Mouse (Mus musculus): ENCODE data around the gene Otub2. TPM values are rescaled to one million over a fixed set of nuclear protein-coding genes. Genes with fewer than 3 reads are reported as not detected.
A peak's percentile ranks its signal among the peaks of the same experiment; 100 is the strongest.

Otub2 gene
- polyA plus RNA-seq, 1 experiment from 2014 or later, result 24.0 TPM

- Histone ChIP-seq H3K9me3 (no peaks in the 10 kb centered on the region), H3K4me1 (replicated peaks) (no peaks in the 10 kb centered on the region), H3K27me3 (no peaks in the 10 kb centered on the region), H3K27ac (replicated peaks) (no peak overlapping the region), H3K4me3 (no peak overlapping the region), H3K9ac (no peak overlapping the region), H3K4me2 (no peak overlapping the region), H3K36me3 (no peaks in the 10 kb centered on the region)
- WGBS, result 63% methylated on average over 5 of the region's 5 CpGs
- 0 out of 2 replicates have a peak, but pooled peaks have one; percentile 52 for ATAC-seq (ENCODE audit: low FRiP score, low read depth)
Observed at GRCm38 (mm10) chr12:103376124-103376523, 12.4 kb upstream of the Otub2 start.

GRCm38 (mm10) chr12:103376774-103377173 lies 11.7 kb upstream of the Otub2 start:
- no peaks in the 10 kb centered on the region for H3K9me3 ChIP-seq
- no peaks in the 10 kb centered on the region for H3K36me3 ChIP-seq
- H3K27me3 ChIP-seq, result no peaks in the 10 kb centered on the region
- no peaks in the 10 kb centered on the region for H3K4me1 ChIP-seq (replicated peaks)
- no peak for ATAC-seq (ENCODE audit: low FRiP score, low read depth)
- H3K9ac ChIP-seq, result no peak overlapping the region
- H3K27ac ChIP-seq (replicated peaks), result no peak overlapping the region
- 60% methylated on average over 4 of the region's 4 CpGs for WGBS
- no peak overlapping the region for H3K4me2 ChIP-seq
- no peak overlapping the region for H3K4me3 ChIP-seq

- WGBS, result 84% methylated on average over 4 of the region's 4 CpGs
- Histone ChIP-seq H3K36me3 (no peaks in the 10 kb centered on the region), H3K4me2 (no peak overlapping the region), H3K27me3 (no peaks in the 10 kb centered on the region), H3K9me3 (no peaks in the 10 kb centered on the region), H3K27ac (replicated peaks) (no peak overlapping the region), H3K4me3 (no peak overlapping the region), H3K9ac (no peak overlapping the region), H3K4me1 (replicated peaks) (no peaks in the 10 kb centered on the region)
- ATAC-seq (ENCODE audit: low FRiP score, low read depth), result no peak
Observed at GRCm38 (mm10) chr12:103380226-103380625, 8.3 kb upstream of the Otub2 start.

GRCm38 (mm10) chr12:103389348-103389727 lies 856 bp downstream of the Otub2 start:
- H3K9ac ChIP-seq, result peak overlapping the region; percentile 82
- 63% methylated on average over 2 of the region's 2 CpGs for WGBS
- peaks cover 19% of the 10 kb centered on the region for H3K4me1 ChIP-seq (replicated peaks)
- ATAC-seq (ENCODE audit: low FRiP score, low read depth), result no peak
- no peaks in the 10 kb centered on the region for H3K27me3 ChIP-seq
- H3K27ac ChIP-seq (replicated peaks), result no peak overlapping the region
- H3K4me3 ChIP-seq, result peak overlapping the region; percentile 73
- no peaks in the 10 kb centered on the region for H3K36me3 ChIP-seq
- H3K4me2 ChIP-seq, result peak overlapping the region; percentile 84
- H3K9me3 ChIP-seq, result no peaks in the 10 kb centered on the region

- H3K4me3 ChIP-seq, result no peak overlapping the region
- H3K36me3 ChIP-seq, result no peaks in the 10 kb centered on the region
- H3K27ac ChIP-seq (replicated peaks), result no peak overlapping the region
- H3K9me3 ChIP-seq, result no peaks in the 10 kb centered on the region
- WGBS, result 83% methylated on average over 4 of the region's 4 CpGs
- peaks cover 19% of the 10 kb centered on the region for H3K4me1 ChIP-seq (replicated peaks)
- H3K9ac ChIP-seq, result no peak overlapping the region
- no peak for ATAC-seq (ENCODE audit: low FRiP score, low read depth)
- peak overlapping the region; percentile 84 for H3K4me2 ChIP-seq
- no peaks in the 10 kb centered on the region for H3K27me3 ChIP-seq
Observed at GRCm38 (mm10) chr12:103389982-103390381, 1.5 kb downstream of the Otub2 start.

- Histone ChIP-seq H3K27ac (replicated peaks) (no peak overlapping the region), H3K4me1 (replicated peaks) (peaks cover 19% of the 10 kb centered on the region), H3K4me2 (no peak overlapping the region), H3K9me3 (no peaks in the 10 kb centered on the region), H3K27me3 (no peaks in the 10 kb centered on the region), H3K4me3 (no peak overlapping the region), H3K36me3 (no peaks in the 10 kb centered on the region), H3K9ac (no peak overlapping the region)
- WGBS, result 93% methylated on average over 7 of the region's 7 CpGs
- ATAC-seq (ENCODE audit: low FRiP score, low read depth), result no peak
Observed at GRCm38 (mm10) chr12:103391098-103391497, 2.6 kb downstream of the Otub2 start.

- H3K27me3 ChIP-seq, result no peaks in the 10 kb centered on the region
- no peaks in the 10 kb centered on the region for H3K36me3 ChIP-seq
- H3K9me3 ChIP-seq, result no peaks in the 10 kb centered on the region
- no peak overlapping the region for H3K4me2 ChIP-seq
- WGBS, result 54% methylated on average over 6 of the region's 6 CpGs
- no peak overlapping the region for H3K27ac ChIP-seq (replicated peaks)
- no peak overlapping the region for H3K4me3 ChIP-seq
- ATAC-seq (ENCODE audit: low FRiP score, low read depth), result no peak
- H3K9ac ChIP-seq, result no peak overlapping the region
- peaks cover 14% of the 10 kb centered on the region for H3K4me1 ChIP-seq (replicated peaks)
Observed at GRCm38 (mm10) chr12:103393528-103393927, 5.0 kb downstream of the Otub2 start.

GRCm38 (mm10) chr12:103395486-103396275 lies 7.2 kb downstream of the Otub2 start:
- no peak overlapping the region for H3K4me2 ChIP-seq
- no peaks in the 10 kb centered on the region for H3K27me3 ChIP-seq
- no peak for ATAC-seq (ENCODE audit: low FRiP score, low read depth)
- no peaks in the 10 kb centered on the region for H3K9me3 ChIP-seq
- no peaks in the 10 kb centered on the region for H3K4me1 ChIP-seq (replicated peaks)
- no peak overlapping the region for H3K9ac ChIP-seq
- no peak overlapping the region for H3K4me3 ChIP-seq
- 0 out of 2 replicates have a peak, but pooled peaks cover 1% of the 10 kb centered on the region for H3K36me3 ChIP-seq
- H3K27ac ChIP-seq (replicated peaks), result no peak overlapping the region
- WGBS, result 82% methylated on average over 12 of the region's 12 CpGs

- WGBS, result 81% methylated on average over 7 of the region's 7 CpGs
- no peaks in the 10 kb centered on the region for H3K9me3 ChIP-seq
Observed at GRCm38 (mm10) chr12:103396751-103397150, 8.3 kb downstream of the Otub2 start.

GRCm38 (mm10) chr12:103404131-103404530 lies 15.6 kb downstream of the Otub2 start:
- no peaks in the 10 kb centered on the region for H3K9me3 ChIP-seq
- no peaks in the 10 kb centered on the region for H3K4me1 ChIP-seq (replicated peaks)
- 0 out of 2 replicates have a peak, but pooled peaks have one; percentile 10 for ATAC-seq (ENCODE audit: low FRiP score, low read depth)
- H3K27ac ChIP-seq (replicated peaks), result no peak overlapping the region
- 90% methylated on average over 18 of the region's 18 CpGs for WGBS
- no peaks in the 10 kb centered on the region for H3K27me3 ChIP-seq
- H3K9ac ChIP-seq, result no peak overlapping the region
- peaks cover 42% of the 10 kb centered on the region for H3K36me3 ChIP-seq
- no peak overlapping the region for H3K4me2 ChIP-seq
- no peak overlapping the region for H3K4me3 ChIP-seq

More at GRCm38 (mm10) chr12:103396751-103397150, 8.3 kb downstream of the Otub2 start:
- no peak for ATAC-seq (ENCODE audit: low FRiP score, low read depth)
- Histone ChIP-seq H3K36me3 (0 out of 2 replicates have a peak, but pooled peaks cover 3% of the 10 kb centered on the region), H3K27me3 (no peaks in the 10 kb centered on the region), H3K4me1 (replicated peaks) (no peaks in the 10 kb centered on the region), H3K9ac (no peak overlapping the region), H3K27ac (replicated peaks) (no peak overlapping the region), H3K4me3 (no peak overlapping the region), H3K4me2 (no peak overlapping the region)

GRCm38 (mm10) chr12:103407720-103408119 lies 19.2 kb downstream of the Otub2 start, which contains the start of gene 9330161L09Rik:
TSS of gene 9330161L09Rik (minus strand) at chr12:103407820.
- Histone ChIP-seq H3K9ac (no peak within 1 kb of the TSS), H3K27me3 (no peaks in the 10 kb centered on the region), H3K4me1 (replicated peaks) (no peaks in the 10 kb centered on the region), H3K27ac (replicated peaks) (no peak within 1 kb of the TSS), H3K4me2 (no peak within 1 kb of the TSS), H3K4me3 (no peak within 1 kb of the TSS), H3K36me3 (peaks cover 73% of the 10 kb centered on the region), H3K9me3 (no peaks in the 10 kb centered on the region)
- no peak for ATAC-seq (ENCODE audit: low FRiP score, low read depth)
- WGBS, result over 99% methylated on average over 4 of the region's 4 CpGs

GRCm38 (mm10) chr12:103408144-103408543 lies 19.7 kb downstream of the Otub2 start:
- no peak overlapping the region for H3K27ac ChIP-seq (replicated peaks)
- H3K4me2 ChIP-seq, result no peak overlapping the region
- ATAC-seq (ENCODE audit: low FRiP score, low read depth), result no peak
- no peaks in the 10 kb centered on the region for H3K9me3 ChIP-seq
- H3K36me3 ChIP-seq, result peaks cover 78% of the 10 kb centered on the region
- H3K4me3 ChIP-seq, result no peak overlapping the region
- no peak overlapping the region for H3K9ac ChIP-seq
- H3K27me3 ChIP-seq, result no peaks in the 10 kb centered on the region
- 95% methylated on average over 10 of the region's 10 CpGs for WGBS
- H3K4me1 ChIP-seq (replicated peaks), result no peaks in the 10 kb centered on the region

Data from hindbrain, embryonic 15.5 days (tissue).